Mouse (Mus musculus) small intestine, adult 2 months (tissue): ENCODE results near the gene Moxd1.

Source experiments
- CTCF ChIP-seq: fragments of 200-500 bp; IDR thresholded peaks from 2 replicates; pipeline ENCODE4 v1.5.1; 2012; ENCODE audit warnings: low read depth, mild to moderate bottlenecking, control low read depth, inconsistent platforms, low read length, moderate library complexity, mixed read lengths; ENCODE audit not compliant: insufficient replicate concordance, insufficient read length; ENCODE audit errors: extremely low read depth
- POLR2A ChIP-seq: fragments of 200-500 bp; IDR thresholded peaks from 2 replicates; pipeline ENCODE4 v1.6.1; 2012; ENCODE audit warnings: low read depth, mild to moderate bottlenecking, control low read depth, inconsistent platforms, low read length, moderate library complexity

DNA sequence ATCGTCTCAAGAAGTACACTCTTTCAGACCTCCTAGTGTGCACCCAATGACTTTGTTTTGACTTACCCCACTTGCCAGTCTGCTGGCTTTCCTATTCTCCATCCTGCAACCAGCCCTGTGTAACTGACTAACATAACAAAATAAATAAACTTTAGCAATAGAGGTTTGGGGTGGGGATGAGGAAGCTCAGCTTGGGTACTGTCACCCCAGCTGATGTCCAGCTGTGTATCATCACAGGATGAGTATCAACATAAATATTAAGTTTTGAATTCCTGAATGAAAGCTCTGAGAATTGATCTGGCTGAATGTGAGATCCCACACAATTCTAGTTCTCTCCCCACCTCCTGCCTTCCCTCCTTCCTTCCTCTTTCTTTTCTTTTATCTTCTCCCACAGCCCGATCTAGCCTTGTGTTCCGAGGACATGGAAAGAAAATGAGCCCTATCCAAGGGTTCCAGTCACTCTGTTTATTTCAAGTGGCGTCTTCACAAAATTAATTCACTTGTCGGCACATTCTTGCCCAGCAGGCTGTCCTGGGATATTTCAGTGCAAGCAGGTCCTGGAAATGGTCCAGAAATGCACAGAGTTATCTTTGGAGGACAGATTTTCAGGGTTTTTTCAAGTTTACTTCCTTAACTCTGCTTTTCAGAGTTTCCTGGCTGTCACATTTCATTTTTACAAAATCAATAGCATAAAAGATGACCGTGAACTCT, 5.6 kb upstream of the Moxd1 start:
- TF ChIP-seq CTCF (no peak), POLR2A (no peak)
